Mouse (Mus musculus): Measurements from ENCODE around the gene Anks1b. TPM values are rescaled to one million over a fixed set of nuclear protein-coding genes. Genes with fewer than 3 reads are reported as not detected.

Anks1b gene
- polyA plus RNA-seq, 1 experiment from 2014 or later = 96.8 TPM

DNA sequence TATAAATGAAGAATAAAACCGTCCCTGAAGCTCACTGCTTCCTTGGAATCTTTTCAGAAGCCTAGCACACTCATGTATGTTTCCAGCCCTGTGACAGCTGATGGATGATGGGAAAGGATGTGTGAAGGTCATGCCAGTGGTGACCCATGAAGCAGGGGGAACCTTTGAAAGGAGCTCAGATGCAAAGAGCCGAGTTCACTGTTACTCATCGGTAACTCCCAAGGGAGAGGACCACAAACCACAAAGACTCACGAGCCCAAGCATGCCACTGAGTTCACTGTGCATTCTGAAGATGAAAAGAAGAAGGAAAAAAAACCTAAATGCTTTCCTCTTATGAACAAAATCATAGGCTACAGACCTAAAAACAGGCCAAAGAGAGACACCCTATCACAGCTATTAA is 859.5 kb downstream of the Anks1b start:
- H3K4me3 ChIP-seq = no peak overlapping the region
- H3K27ac ChIP-seq = no peak overlapping the region
- no peaks in the 10 kb centered on the region for H3K9me3 ChIP-seq
- ATAC-seq (replicated peaks) = no peak
- H3K4me2 ChIP-seq = no peak overlapping the region
- H3K4me1 ChIP-seq = peaks cover 14% of the 10 kb centered on the region
- 60% methylated on average over 4 of the region's 4 CpGs for WGBS
- no peak overlapping the region for H3K9ac ChIP-seq
- 0 out of 2 replicates have a peak, but pooled peaks cover 2% of the 10 kb centered on the region for H3K27me3 ChIP-seq (replicated peaks)
- H3K36me3 ChIP-seq (replicated peaks) = no peaks in the 10 kb centered on the region

GRCm38 (mm10) chr10:90733632-90734031 is 860.3 kb downstream of the Anks1b start:
- Histone ChIP-seq H3K4me3 (no peak overlapping the region), H3K27me3 (replicated peaks) (no peaks in the 10 kb centered on the region), H3K9me3 (no peaks in the 10 kb centered on the region), H3K36me3 (replicated peaks) (no peaks in the 10 kb centered on the region), H3K4me1 (peaks cover 8% of the 10 kb centered on the region), H3K9ac (no peak overlapping the region), H3K4me2 (no peak overlapping the region), H3K27ac (no peak overlapping the region)
- WGBS = 26% methylated on average over 5 of the region's 5 CpGs
- 0 out of 2 replicates have a peak, but pooled peaks have one; percentile 13 for ATAC-seq (replicated peaks)

- Histone ChIP-seq H3K4me1 (no peaks in the 10 kb centered on the region), H3K27ac (no peak overlapping the region), H3K27me3 (replicated peaks) (no peaks in the 10 kb centered on the region), H3K4me2 (no peak overlapping the region), H3K36me3 (replicated peaks) (no peaks in the 10 kb centered on the region), H3K9me3 (no peaks in the 10 kb centered on the region), H3K4me3 (no peak overlapping the region), H3K9ac (no peak overlapping the region)
- ATAC-seq (replicated peaks) = no peak
- 76% methylated on average over 2 of the region's 2 CpGs for WGBS
Measured at GRCm38 (mm10) chr10:90738475-90738874, 865.2 kb downstream of the Anks1b start.

- 84% methylated on average over 5 of the region's 5 CpGs for WGBS
- Histone ChIP-seq H3K27me3 (replicated peaks) (no peaks in the 10 kb centered on the region), H3K4me3 (no peak overlapping the region), H3K4me2 (no peak overlapping the region), H3K9me3 (no peaks in the 10 kb centered on the region), H3K4me1 (no peaks in the 10 kb centered on the region), H3K27ac (no peak overlapping the region), H3K9ac (no peak overlapping the region), H3K36me3 (replicated peaks) (no peaks in the 10 kb centered on the region)
- ATAC-seq (replicated peaks) = no peak
Measured at GRCm38 (mm10) chr10:90740956-90741355, 867.6 kb downstream of the Anks1b start.

DNA sequence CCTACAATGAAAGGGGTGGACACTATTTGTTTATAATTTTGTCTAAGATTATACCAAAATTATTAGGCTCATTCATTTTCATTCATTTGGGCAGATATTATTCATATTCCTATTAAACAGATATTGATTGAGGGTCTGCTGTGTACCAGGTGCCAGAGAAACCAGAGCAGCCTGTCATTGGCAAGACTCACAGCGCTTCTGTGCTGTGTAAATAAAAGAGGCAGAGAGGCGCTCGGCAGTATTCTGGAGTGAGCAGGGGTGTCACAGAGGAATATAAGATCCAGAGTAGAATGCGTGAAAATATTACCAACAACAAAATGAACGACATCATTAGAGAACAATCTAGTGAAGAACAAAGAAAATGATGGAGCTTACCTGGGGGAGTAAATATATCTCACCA is 878.6 kb downstream of the Anks1b start:
- H3K27ac ChIP-seq = peak overlapping the region; percentile 68
- H3K9ac ChIP-seq = no peak overlapping the region
- peak; percentile 79; the same call in 1 of the 2 replicates for ATAC-seq (replicated peaks)
- H3K27me3 ChIP-seq (replicated peaks) = no peaks in the 10 kb centered on the region
- H3K4me2 ChIP-seq = no peak overlapping the region
- H3K9me3 ChIP-seq = no peaks in the 10 kb centered on the region
- WGBS = 46% methylated on average over 5 of the region's 5 CpGs
- peaks cover 15% of the 10 kb centered on the region for H3K4me1 ChIP-seq
- no peak overlapping the region for H3K4me3 ChIP-seq
- no peaks in the 10 kb centered on the region for H3K36me3 ChIP-seq (replicated peaks)

- H3K4me1 ChIP-seq = peaks cover 15% of the 10 kb centered on the region
- no peaks in the 10 kb centered on the region for H3K27me3 ChIP-seq (replicated peaks)
- no peaks in the 10 kb centered on the region for H3K36me3 ChIP-seq (replicated peaks)
- no peak overlapping the region for H3K4me2 ChIP-seq
- WGBS = 73% methylated on average over 9 of the region's 9 CpGs
- no peak overlapping the region for H3K27ac ChIP-seq
- no peak overlapping the region for H3K4me3 ChIP-seq
- no peaks in the 10 kb centered on the region for H3K9me3 ChIP-seq
- H3K9ac ChIP-seq = no peak overlapping the region
- no peak for ATAC-seq (replicated peaks)
Measured at GRCm38 (mm10) chr10:90753106-90753505, 879.8 kb downstream of the Anks1b start.

DNA sequence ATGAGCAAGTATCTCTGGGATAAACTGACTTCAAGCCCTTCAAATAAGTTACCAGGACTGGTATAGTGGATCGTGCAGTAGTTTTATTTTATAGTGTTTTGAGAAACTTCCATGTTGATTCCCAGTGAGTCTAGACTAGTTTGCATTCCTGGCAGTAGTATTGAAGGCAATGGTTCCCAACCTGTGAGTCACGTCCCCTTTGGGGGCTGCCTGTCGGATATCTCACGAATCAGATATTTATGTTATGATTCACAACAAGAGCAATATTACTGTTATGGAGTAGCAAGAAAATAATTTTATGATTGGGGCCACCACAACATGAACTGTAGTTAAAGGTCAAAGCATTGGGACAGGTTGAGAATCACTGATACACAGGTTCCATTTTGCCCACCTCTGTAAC is 884.5 kb downstream of the Anks1b start:
- Histone ChIP-seq H3K4me3 (no peak overlapping the region), H3K27me3 (replicated peaks) (no peaks in the 10 kb centered on the region), H3K9me3 (no peaks in the 10 kb centered on the region), H3K4me2 (no peak overlapping the region), H3K9ac (no peak overlapping the region), H3K4me1 (peaks cover 8% of the 10 kb centered on the region; the same call in 1 of the 2 replicates), H3K27ac (no peak overlapping the region), H3K36me3 (replicated peaks) (no peaks in the 10 kb centered on the region)
- WGBS = 90% methylated on average over 4 of the region's 4 CpGs
- no peak for ATAC-seq (replicated peaks)

DNA sequence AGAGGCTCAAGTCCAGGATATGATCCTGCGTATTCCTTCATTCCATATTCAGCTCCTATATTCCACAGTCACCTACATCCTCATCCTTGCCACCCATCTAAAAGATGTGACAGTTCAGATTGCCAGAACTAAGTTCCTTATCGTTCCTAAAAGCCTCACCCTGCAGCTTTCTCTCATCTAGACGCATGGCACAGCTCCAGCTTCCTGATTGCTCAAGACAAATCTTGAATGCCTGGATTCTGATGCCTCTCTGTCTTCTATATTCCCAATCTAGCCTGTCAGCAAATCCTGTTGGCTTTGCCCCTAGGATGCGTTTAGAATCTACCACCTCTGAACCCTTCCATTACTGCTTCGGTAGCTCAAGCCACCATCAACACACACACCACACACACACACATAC is 886.6 kb downstream of the Anks1b start:
- H3K27ac ChIP-seq = no peak overlapping the region
- H3K4me1 ChIP-seq = peaks cover 4% of the 10 kb centered on the region; the same call in 1 of the 2 replicates
- no peak overlapping the region for H3K4me3 ChIP-seq
- no peak overlapping the region for H3K9ac ChIP-seq
- ATAC-seq (replicated peaks) = no peak
- 83% methylated on average over 5 of the region's 5 CpGs for WGBS
- H3K27me3 ChIP-seq (replicated peaks) = no peaks in the 10 kb centered on the region
- no peaks in the 10 kb centered on the region for H3K36me3 ChIP-seq (replicated peaks)
- no peak overlapping the region for H3K4me2 ChIP-seq
- no peaks in the 10 kb centered on the region for H3K9me3 ChIP-seq

GRCm38 (mm10) chr10:90766261-90766660 is 893.0 kb downstream of the Anks1b start:
- no peaks in the 10 kb centered on the region for H3K27me3 ChIP-seq (replicated peaks)
- H3K9ac ChIP-seq = no peak overlapping the region
- no peaks in the 10 kb centered on the region for H3K36me3 ChIP-seq (replicated peaks)
- no peaks in the 10 kb centered on the region for H3K9me3 ChIP-seq
- H3K4me3 ChIP-seq = no peak overlapping the region
- peaks cover 11% of the 10 kb centered on the region for H3K4me1 ChIP-seq
- H3K4me2 ChIP-seq = no peak overlapping the region
- WGBS = 73% methylated on average over 3 of the region's 3 CpGs
- ATAC-seq (replicated peaks) = no peak
- H3K27ac ChIP-seq = no peak overlapping the region

- no peak overlapping the region for H3K4me3 ChIP-seq
- no peak overlapping the region for H3K27ac ChIP-seq
- 21% methylated on average over 11 of the region's 11 CpGs for WGBS
- peaks cover 17% of the 10 kb centered on the region for H3K4me1 ChIP-seq
- no peaks in the 10 kb centered on the region for H3K9me3 ChIP-seq
- H3K4me2 ChIP-seq = no peak overlapping the region; the same call in 1 of the 2 replicates
- H3K9ac ChIP-seq = no peak overlapping the region
- H3K27me3 ChIP-seq (replicated peaks) = no peaks in the 10 kb centered on the region
- ATAC-seq (replicated peaks) = peak; percentile 30
- no peaks in the 10 kb centered on the region for H3K36me3 ChIP-seq (replicated peaks)
Measured at GRCm38 (mm10) chr10:90770403-90770955, 897.2 kb downstream of the Anks1b start.

GRCm38 (mm10) chr10:90771046-90771445 is 897.7 kb downstream of the Anks1b start:
- Histone ChIP-seq H3K36me3 (replicated peaks) (no peaks in the 10 kb centered on the region), H3K4me3 (no peak overlapping the region), H3K4me1 (peaks cover 17% of the 10 kb centered on the region), H3K27me3 (replicated peaks) (no peaks in the 10 kb centered on the region), H3K4me2 (peak overlapping the region; percentile 33), H3K9me3 (no peaks in the 10 kb centered on the region), H3K27ac (no peak overlapping the region), H3K9ac (no peak overlapping the region)
- 42% methylated on average over 7 of the region's 7 CpGs for WGBS
- peak; percentile 52 for ATAC-seq (replicated peaks)

- H3K4me2 ChIP-seq = peak overlapping the region; percentile 33
- no peaks in the 10 kb centered on the region for H3K9me3 ChIP-seq
- H3K9ac ChIP-seq = no peak overlapping the region
- H3K4me3 ChIP-seq = no peak overlapping the region
- peaks cover 17% of the 10 kb centered on the region for H3K4me1 ChIP-seq
- 0 out of 2 replicates have a peak overlapping the region, but pooled peaks have one; percentile 32 for H3K27ac ChIP-seq
- 9% methylated on average over 15 of the region's 15 CpGs for WGBS
- H3K36me3 ChIP-seq (replicated peaks) = no peaks in the 10 kb centered on the region
- no peaks in the 10 kb centered on the region for H3K27me3 ChIP-seq (replicated peaks)
- peak; percentile 57 for ATAC-seq (replicated peaks)
Measured at GRCm38 (mm10) chr10:90771471-90772226, 898.3 kb downstream of the Anks1b start.

Measured in midbrain, embryonic 15.5 days (tissue).